Mouse (Mus musculus) lung, postnatal 0 days (tissue): ENCODE data around the gene 1700029F12Rik.

Experiments used
- CTCF ChIP-seq: IDR thresholded peaks from 2 replicates; pipeline ENCODE4 v1.5.1; 2016; ENCODE audit warnings: antibody characterized with exemption, mild to moderate bottlenecking
- EP300 ChIP-seq: IDR thresholded peaks from 2 replicates; pipeline ENCODE4 v1.6.1; 2016; ENCODE audit warnings: antibody characterized with exemption, mild to moderate bottlenecking, control low read depth

DNA sequence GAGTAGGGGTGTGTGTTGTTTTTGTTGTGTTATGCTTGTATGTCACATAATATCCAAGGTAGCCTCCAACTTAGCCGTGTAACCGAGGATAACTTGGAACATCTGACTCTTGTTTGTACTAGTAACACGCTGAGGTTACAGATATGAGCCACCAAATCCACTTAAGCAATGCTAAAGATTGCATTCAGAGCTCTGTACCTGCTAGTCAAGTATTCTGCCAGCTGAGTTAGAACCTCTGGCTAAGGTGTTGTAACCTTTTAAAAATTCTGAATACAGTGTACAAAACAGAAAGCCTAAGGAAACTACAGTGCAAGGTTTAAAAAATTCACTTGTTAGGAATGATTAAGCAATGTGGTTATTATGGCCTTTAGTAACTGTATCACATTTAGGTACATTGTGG, 46.5 kb upstream of the 1700029F12Rik start:
- TF ChIP-seq CTCF: no peak
- TF ChIP-seq EP300: no peak
